Mouse (Mus musculus): Measurements from ENCODE around the gene Fbxl2. TPM values are rescaled to one million over a fixed set of nuclear protein-coding genes. Genes with fewer than 3 reads are reported as not detected.

Gene Fbxl2
- total RNA-seq, 4 experiments from 2014 or later: 1.2 to 2.5 (median 1.5) TPM

- DNase-seq (ENCODE audit: low spot score): no peak
Measured at GRCm38 (mm10) chr9:113924883-113925282, 121.1 kb downstream of the Fbxl2 start.

- no peak for DNase-seq (ENCODE audit: low spot score)
Measured at GRCm38 (mm10) chr9:113922677-113923076, 123.3 kb downstream of the Fbxl2 start.

- DNase-seq (ENCODE audit: low spot score): no peak
Measured at GRCm38 (mm10) chr9:113915789-113916188, 130.2 kb downstream of the Fbxl2 start.

Other genes with a start within 250 kb of the Fbxl2 start
- 10 to 100 TPM; 20.7 to 25.6 (median 24.0) TPM for gene Ubp1, start 115.3 kb downstream of the Fbxl2 start, total RNA-seq (2022)
- 1 to 10 TPM in 2 of 4 experiments, under 1 TPM in 2; 0.57 to 1.5 (median 1.00) TPM for gene Susd5, start 10.9 kb upstream of the Fbxl2 start, total RNA-seq (2022)

Data from heart, adult 8-10 months (tissue).